Mouse (Mus musculus): Measurements from ENCODE around the gene 4930558K02Rik.

4930558K02Rik gene

GRCm38 (mm10) chr1:162001328-162001727 lies 21.9 kb upstream of the 4930558K02Rik start:
- CTCF ChIA-PET = interaction anchor here in 1 of 4 experiments (3.0 kb wide), 1 partner anchor 312 kb away, joined by 32 read pairs; no protein-coding TSS in a partner anchor

DNA sequence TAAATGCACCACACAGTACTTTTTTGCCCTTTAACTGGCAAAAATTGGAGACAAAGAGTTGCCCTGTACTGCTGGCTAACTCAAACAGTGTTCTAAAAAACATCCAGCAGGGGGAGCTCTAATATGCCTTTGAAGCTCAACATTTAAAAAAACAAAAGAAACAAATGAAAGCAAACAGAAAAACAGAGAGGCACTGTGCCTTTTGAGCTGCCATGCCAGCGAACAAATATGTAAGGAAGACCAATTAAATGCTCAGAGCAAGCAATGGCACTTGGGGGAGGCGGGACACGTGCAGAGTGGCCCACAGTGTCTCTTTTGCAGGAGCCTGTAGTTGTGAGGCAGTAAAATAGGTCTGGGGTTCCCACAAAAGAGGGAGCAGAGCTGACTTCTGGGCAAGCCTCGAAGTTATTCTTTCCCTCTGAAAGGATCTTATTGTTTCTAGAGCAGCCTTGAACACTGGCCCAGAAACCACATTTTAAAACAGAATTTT lies 20.5 kb upstream of the 4930558K02Rik start:
- ChIA-PET POLR2A (interaction anchor here (0.6 to 1.3 kb wide), 5 partner anchors 23 to 665 kb away, joined by 3 read pairs; partner anchors contain the start of gene Pigc (in 1 of the 4)), CTCF (interaction anchor here (0.6 to 3.0 kb wide), 36 partner anchors 8 to 665 kb away, joined by 3 to 40 read pairs (median 4); partner anchors contain the start of gene Pigc (in 2 of the 4))

More at GRCm38 (mm10) chr1:162001328-162001727, 21.9 kb upstream of the 4930558K02Rik start:
- POLR2A ChIA-PET = no interaction called here

DNA sequence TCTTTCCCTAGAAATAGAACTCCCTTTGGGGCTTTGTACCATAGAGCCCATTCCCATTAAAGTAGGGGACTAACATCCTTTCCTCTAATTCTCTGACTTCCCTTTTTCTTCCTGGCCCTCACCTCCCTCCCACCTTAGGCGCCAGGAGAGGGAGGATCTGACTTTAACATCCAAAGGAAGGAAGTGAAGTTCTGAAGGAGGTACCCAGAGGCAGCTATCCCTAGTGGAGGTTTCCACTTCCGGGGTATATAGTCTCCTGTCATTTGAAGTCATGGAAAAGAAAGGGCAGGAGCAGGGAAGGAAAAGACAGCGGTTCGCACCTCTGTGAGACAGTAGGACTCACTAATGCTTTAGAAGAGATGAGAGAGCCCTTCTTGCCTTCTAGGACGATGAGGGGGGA lies 19.9 kb upstream of the 4930558K02Rik start:
- POLR2A ChIA-PET = interaction anchor here in 3 of 4 experiments (0.6 to 1.3 kb wide), 4 partner anchors 30 to 666 kb away, joined by 3 read pairs; partner anchors contain the start of gene Pigc (in 1 of the 3)

DNA sequence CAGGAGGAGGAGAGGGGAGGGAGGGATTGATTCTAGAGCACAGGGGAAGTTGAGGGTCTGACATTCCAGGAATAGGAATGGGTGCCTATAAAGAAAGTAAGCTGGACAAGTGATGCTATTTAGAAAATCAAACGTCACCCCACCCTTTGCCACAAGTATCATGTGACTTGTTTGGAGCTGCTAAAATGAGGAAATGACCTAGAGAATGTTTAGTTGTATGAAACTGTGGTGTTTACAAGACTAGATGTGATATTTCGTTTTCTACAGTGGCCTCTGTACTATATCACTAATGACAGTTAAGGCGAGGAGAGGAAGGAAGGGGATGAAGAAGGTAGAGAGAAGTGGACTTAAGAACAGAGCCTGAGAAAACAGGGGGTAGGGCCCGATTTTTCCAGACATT lies 19.3 kb upstream of the 4930558K02Rik start:
- ChIA-PET POLR2A (interaction anchor here in 1 of 4 experiments (1.2 kb wide), 1 partner anchor 315 kb away, joined by 3 read pairs; no protein-coding TSS in a partner anchor), CTCF (interaction anchor here (1.3 to 3.0 kb wide), 7 partner anchors 8 to 667 kb away, joined by 4 to 40 read pairs (median 7); partner anchors contain the start of gene Pigc (in 1 of the 4))

More for the DNA sequence above, 19.9 kb upstream of the 4930558K02Rik start:
- CTCF ChIA-PET = interaction anchor here (0.7 to 3.0 kb wide), 26 partner anchors 9 to 666 kb away, joined by 3 to 40 read pairs (median 4); partner anchors contain the start of gene Pigc (in 2 of the 4)

DNA sequence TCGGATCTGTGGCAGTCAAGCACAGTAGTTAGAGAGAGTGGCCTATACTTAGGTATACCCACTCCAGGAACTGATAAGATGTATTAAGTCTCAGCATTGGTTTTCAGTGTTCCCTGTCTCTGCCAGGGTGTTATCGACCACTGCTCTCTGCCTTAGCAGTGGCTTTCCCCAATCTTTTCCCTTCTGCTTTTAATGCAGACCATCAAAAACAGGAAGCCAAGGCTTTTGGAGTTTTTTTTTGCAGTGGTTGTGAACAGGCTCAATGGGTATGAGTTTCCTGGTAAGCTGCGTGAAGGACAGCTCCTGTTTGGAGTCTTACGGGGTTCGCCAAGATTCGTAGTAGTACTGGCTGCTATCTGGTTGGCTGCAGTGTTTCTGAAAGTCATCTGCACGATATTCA lies 13.0 kb upstream of the 4930558K02Rik start:
- CTCF ChIA-PET = no interaction called here
- POLR2A ChIA-PET = interaction anchor here in 1 of 4 experiments (0.6 kb wide), 1 partner anchor 19 kb away, joined by 3 read pairs; no protein-coding TSS in a partner anchor

DNA sequence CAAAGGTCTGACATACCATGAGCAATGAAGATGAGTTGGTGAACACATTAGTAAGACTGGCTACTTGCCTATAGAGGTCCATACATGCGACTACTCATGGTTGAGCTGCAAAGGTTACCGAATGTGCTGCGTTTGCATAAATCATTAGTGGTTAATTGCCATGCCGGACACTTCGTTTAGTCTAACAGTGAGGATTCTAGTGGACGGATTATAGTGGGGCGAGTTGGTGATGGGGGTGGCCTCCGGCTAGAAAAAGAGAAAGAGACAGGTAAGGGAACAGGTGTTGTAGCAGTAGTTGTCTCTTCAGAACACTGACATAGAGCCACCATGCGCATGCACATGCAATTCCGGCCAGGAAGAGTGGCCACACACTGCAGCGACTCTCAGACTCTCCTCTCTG lies 12.4 kb upstream of the 4930558K02Rik start:
- ChIA-PET CTCF (interaction anchor here in 1 of 4 experiments (0.6 kb wide), 1 partner anchor 225 kb away, joined by 3 read pairs; no protein-coding TSS in a partner anchor), POLR2A (interaction anchor here in 1 of 4 experiments (0.6 kb wide), 1 partner anchor 18 kb away, joined by 3 read pairs; no protein-coding TSS in a partner anchor)

DNA sequence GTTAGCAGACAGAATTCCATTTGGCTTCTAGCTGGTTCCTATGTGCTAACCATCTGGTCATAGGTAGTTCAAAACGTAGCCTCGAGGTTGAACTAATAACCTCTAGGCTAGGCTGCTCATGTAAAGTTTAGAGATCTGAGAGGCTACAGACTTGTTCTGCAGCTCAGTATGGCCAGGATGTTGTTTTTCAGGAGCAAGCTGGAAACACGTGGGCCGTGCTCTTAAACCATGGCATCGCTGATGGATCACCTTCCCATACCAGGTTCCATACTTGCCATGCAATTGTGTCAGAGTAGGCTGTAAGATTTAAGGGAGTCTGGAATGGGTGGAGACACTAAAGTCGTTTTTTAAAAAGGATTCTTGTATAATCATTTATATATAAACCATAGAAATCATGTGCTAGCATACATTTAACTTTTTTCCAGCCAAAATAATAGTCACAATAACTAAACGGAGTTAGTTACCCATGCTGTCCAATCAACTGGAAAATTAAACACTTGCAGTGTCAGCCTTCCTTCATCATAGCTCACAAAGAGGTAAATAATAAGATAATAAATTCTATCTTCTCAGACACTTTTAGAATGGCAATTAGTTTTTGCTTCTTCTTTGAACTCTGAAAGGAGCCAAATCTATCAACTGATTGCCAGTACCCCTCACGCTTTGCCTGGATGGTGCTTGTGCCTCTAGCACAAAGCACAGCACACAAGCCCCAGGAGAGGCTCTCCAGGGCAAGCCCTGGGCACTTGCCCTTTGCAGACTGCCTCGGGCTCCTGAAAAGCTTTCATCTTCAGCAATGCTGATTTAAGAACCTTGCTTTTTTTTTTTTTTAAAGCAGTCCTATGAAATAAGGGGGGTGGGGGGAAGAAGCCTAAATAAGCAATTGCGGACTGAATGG lies 11.5 kb upstream of the 4930558K02Rik start:
- CTCF ChIA-PET = interaction anchor here in 2 of 4 experiments (0.6 to 1.7 kb wide), 3 partner anchors 9 to 224 kb away, joined by 3 to 6 read pairs (median 3); no protein-coding TSS in a partner anchor
- POLR2A ChIA-PET = no interaction called here

DNA sequence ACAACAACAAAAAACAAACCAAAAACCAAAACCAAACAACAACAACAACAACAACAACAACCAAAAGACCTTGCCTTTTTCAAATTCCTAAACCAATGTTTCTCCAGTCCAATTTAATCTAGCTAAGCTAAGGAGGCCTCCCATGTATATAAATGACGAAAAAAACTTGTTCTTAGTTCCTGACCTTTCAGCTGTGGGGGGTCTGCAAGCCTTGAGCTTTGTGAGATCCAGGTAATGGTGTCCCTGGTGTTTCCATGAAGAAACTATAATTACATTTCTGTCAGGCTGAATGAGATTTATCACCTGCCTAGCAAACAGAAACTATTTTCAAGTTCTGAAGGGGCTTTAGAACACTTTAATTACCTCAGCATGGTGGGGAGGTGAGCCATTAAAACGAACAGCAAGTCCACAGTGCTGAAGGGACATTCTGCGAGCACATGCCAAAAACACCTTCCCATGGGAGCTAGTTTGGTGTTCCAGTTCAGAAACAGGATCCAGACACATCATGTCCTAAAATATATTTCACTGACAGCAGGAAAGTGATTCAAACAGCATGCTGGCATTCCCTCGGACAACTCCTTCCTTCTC lies 4.6 kb upstream of the 4930558K02Rik start:
- POLR2A ChIA-PET = interaction anchor here in 1 of 4 experiments (0.6 kb wide), 1 partner anchor 88 kb away, joined by 4 read pairs; no protein-coding TSS in a partner anchor
- CTCF ChIA-PET = no interaction called here

DNA sequence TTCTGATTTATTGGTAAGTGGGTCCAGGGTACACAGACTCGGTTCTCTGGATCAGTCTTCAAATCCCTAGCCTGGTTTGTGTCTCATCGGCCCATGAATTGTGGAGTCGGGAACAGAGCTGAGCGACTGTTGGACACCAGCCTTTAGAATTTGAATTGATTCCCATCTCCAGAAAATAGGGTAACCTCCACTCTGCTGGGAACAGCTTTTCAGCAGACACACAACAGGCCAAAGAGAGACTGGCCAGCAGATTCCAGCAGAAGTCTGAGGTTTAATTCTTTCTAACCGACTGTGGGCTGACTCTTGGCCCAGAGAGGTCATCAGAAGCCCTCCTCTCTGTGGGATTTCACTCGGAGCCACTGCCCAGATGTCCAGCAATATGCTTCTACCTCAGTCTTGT lies 4.0 kb upstream of the 4930558K02Rik start:
- ChIA-PET CTCF (no interaction called here), POLR2A (no interaction called here)

DNA sequence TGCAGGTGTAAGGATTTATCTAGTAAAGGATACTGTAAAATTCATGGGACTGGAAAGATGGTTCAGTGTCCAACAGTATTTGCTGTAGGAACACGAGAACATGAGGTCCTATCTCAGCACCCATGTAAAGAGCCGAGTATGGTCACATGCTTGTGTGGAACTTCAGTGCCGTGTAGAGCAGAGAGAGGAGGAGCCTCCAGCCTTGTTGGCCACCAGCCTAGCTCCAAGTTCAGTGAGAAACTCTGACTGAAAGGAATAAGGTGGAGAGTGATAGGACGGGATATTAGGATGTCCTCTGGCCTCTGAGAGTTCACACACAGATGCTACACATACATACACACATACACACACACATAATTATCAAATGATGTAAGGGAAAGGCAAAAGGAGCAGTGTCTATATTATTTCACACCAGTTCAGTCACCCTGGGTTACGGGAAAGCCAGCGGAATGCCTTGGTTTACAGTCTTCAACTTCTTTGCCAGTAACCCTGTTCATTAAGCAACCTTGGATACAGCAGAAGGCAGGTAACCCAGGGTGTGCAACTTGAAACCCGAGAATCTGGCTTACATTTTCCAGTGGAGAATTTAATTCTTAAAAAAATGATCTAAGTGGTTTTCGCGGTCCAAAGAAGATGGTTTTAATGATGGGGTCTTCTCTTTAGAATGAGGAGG lies 1.3 kb upstream of the 4930558K02Rik start:
- CTCF ChIA-PET = interaction anchor here in 1 of 4 experiments (1.2 kb wide), 1 partner anchor 12 kb away, joined by 3 read pairs; the partner anchor contains the start of gene Pigc
- POLR2A ChIA-PET = interaction anchor here in 2 of 4 experiments (0.7 kb wide), 2 partner anchors 9 to 12 kb away, joined by 3 read pairs; partner anchors contain the start of gene Pigc (in 1 of the 2)

DNA sequence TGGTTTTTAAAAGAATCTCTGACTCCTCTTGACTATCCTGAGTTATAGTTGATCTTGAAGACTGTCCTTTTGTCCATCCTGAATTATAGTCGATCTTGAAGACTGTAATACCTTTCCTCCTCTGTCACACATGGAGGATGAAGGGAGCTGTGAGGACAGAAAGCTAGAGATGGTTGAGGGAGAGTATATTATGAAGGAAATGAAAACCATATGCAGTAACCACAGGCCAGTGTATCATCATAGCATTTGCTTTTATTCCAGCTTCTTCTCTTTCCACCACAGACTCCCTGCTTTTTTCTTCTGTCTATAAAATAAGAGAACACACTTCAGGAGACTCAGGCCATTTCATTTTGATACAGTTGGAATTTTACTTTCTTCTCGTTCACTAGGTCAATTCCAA lies 610 bp upstream of the 4930558K02Rik start:
- CTCF ChIA-PET = interaction anchor here in 2 of 4 experiments (0.5 to 1.2 kb wide), 2 partner anchors 11 to 323 kb away, joined by 3 to 4 read pairs; partner anchors contain the start of gene Pigc (in 1 of the 2)
- POLR2A ChIA-PET = interaction anchor here in 1 of 4 experiments (0.7 to 0.8 kb wide), 2 partner anchors 9 to 17 kb away, joined by 3 read pairs; no protein-coding TSS in a partner anchor

- POLR2A ChIA-PET = interaction anchor here in 1 of 4 experiments (0.9 kb wide), 1 partner anchor 10 kb away, joined by 5 read pairs; the partner anchor contains the start of gene Pigc
- CTCF ChIA-PET = interaction anchor here in 1 of 4 experiments (0.7 to 2.4 kb wide), 2 partner anchors 231 to 500 kb away, joined by 4 to 11 read pairs; no protein-coding TSS in a partner anchor
Measured at GRCm38 (mm10) chr1:161978173-161978700, 1.2 kb downstream of the 4930558K02Rik start.

DNA sequence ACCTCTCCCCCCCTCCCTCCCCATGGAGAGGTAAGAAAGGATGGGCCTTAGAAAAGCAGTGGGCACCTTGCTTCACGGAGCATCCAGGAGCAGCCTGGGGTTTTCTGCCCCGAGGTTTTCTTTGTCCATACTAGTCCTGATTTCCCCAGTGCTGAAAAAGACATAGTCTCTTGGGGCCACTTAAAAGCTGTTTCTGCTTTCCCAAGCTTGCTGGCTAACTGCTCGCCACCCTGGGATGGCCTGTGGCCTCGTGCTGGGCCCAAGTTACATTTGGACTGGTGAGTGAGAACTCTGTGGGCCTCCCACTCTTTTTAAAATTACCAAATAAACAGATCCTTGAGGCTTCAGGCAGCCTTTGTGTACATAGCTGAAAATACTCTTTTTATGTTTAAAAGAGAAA lies 2.1 kb downstream of the 4930558K02Rik start:
- CTCF ChIA-PET = interaction anchor here in 3 of 4 experiments (0.6 to 2.4 kb wide), 8 partner anchors 23 to 501 kb away, joined by 3 to 11 read pairs (median 4); no protein-coding TSS in a partner anchor
- POLR2A ChIA-PET = interaction anchor here in 2 of 4 experiments (0.6 to 0.9 kb wide), 6 partner anchors 9 to 774 kb away, joined by 3 to 5 read pairs (median 4); partner anchors contain the start of gene Pigc (in 1 of the 2)

GRCm38 (mm10) chr1:161976255-161977182 lies 2.9 kb downstream of the 4930558K02Rik start:
- ChIA-PET POLR2A (interaction anchor here in 3 of 4 experiments (0.6 to 1.2 kb wide), 4 partner anchors 52 to 230 kb away, joined by 3 to 6 read pairs (median 4); no protein-coding TSS in a partner anchor), CTCF (interaction anchor here (0.6 to 2.4 kb wide), 18 partner anchors 23 to 1291 kb away, joined by 3 to 11 read pairs (median 3); no protein-coding TSS in a partner anchor)

GRCm38 (mm10) chr1:161972233-161972632 lies 7.2 kb downstream of the 4930558K02Rik start:
- ChIA-PET CTCF (no interaction called here), POLR2A (interaction anchor here in 1 of 4 experiments (1.0 kb wide), 1 partner anchor 95 kb away, joined by 4 read pairs; no protein-coding TSS in a partner anchor)

DNA sequence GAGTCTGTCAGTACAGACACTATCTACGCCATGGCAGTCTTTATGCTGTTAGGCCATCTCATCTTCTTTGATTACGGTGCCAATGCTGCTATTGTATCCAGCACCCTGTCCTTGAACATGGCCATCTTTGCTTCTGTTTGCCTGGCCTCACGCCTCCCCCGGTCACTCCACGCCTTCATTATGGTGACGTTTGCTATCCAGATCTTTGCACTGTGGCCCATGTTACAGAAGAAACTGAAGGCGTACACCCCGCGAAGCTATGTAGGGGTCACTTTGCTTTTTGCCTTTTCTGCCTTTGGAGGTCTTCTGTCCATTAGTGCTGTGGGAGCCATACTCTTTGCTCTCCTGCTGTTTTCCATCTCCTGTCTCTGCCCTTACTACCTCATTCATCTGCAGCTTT lies 8.6 kb downstream of the 4930558K02Rik start:
- ChIA-PET CTCF (no interaction called here), POLR2A (no interaction called here)

Measured in embryonic stem cell, embryonic (primary cell).